Mouse (Mus musculus): Measurements from ENCODE around the gene Tnfrsf11a. TPM values are rescaled to one million over a fixed set of nuclear protein-coding genes. Genes with fewer than 3 reads are reported as not detected.

Gene Tnfrsf11a
- polyA plus RNA-seq, 1 experiment from 2014 or later, result 0.35 TPM

DNA sequence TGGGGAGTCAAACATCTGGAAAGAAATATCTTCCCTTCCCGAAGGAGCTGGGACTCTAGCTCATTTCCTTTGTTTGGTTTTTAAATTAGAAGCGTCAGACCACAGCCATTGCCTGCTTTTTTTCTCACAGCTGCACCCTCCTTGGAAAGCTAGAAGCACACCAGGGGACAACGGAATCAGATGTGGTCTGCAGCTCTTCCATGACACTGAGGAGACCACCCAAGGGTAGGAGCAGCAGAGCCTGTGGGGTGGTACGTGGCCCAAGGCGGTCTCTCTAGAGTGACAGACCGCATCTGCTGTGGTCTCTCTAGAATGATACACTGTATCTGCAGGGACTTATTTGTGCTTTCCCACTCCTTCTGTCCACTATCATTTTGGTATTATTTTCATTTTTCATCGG, 39.2 kb downstream of the Tnfrsf11a start:
- H3K36me3 ChIP-seq, result no peaks in the 10 kb centered on the region
- H3K9me3 ChIP-seq, result no peaks in the 10 kb centered on the region
- no peaks in the 10 kb centered on the region for H3K27me3 ChIP-seq (ENCODE audit: insufficient read depth, poor library complexity, severe bottlenecking)
- no peak overlapping the region for H3K4me3 ChIP-seq
- H3K27ac ChIP-seq, result no peak overlapping the region
- DNase-seq (ENCODE audit: low spot score), result no peak
- WGBS, result 70% methylated on average over 7 of the region's 7 CpGs
- H3K4me1 ChIP-seq, result peaks cover 6% of the 10 kb centered on the region; the same call in 1 of the 2 replicates

DNA sequence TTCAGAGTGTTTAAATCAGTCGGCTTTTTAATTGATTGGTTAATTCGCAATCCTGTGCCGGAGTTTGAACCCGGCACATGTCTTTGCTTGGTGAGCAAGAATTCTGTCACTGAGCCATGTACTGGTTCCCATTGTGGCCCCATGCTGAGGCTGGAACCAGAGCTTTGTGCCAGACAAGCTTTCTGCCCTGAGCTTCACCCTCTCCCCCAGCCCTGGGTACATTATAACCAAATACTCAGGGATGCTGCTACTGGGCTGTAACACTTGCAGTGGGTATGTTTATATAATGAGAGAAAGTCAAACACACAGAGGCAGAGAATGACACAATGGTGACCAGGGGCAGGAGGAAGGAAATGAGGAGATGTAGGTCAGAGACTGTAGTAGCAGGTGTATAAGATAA, 43.8 kb downstream of the Tnfrsf11a start:
- no peaks in the 10 kb centered on the region for H3K4me1 ChIP-seq
- no peak overlapping the region for H3K4me3 ChIP-seq
- DNase-seq (ENCODE audit: low spot score), result no peak
- 89% methylated on average over 4 of the region's 4 CpGs for WGBS
- H3K9me3 ChIP-seq, result no peaks in the 10 kb centered on the region
- H3K36me3 ChIP-seq, result no peaks in the 10 kb centered on the region
- H3K27ac ChIP-seq, result no peak overlapping the region
- H3K27me3 ChIP-seq (ENCODE audit: insufficient read depth, poor library complexity, severe bottlenecking), result no peaks in the 10 kb centered on the region

GRCm38 (mm10) chr1:105824980-105825379, 44.5 kb downstream of the Tnfrsf11a start:
- no peaks in the 10 kb centered on the region for H3K4me1 ChIP-seq
- no peaks in the 10 kb centered on the region for H3K9me3 ChIP-seq
- H3K4me3 ChIP-seq, result no peak overlapping the region
- H3K27ac ChIP-seq, result no peak overlapping the region
- H3K27me3 ChIP-seq (ENCODE audit: insufficient read depth, poor library complexity, severe bottlenecking), result no peaks in the 10 kb centered on the region
- DNase-seq (ENCODE audit: low spot score), result no peak
- H3K36me3 ChIP-seq, result no peaks in the 10 kb centered on the region
- WGBS, result 76% methylated on average over 4 of the region's 4 CpGs

DNA sequence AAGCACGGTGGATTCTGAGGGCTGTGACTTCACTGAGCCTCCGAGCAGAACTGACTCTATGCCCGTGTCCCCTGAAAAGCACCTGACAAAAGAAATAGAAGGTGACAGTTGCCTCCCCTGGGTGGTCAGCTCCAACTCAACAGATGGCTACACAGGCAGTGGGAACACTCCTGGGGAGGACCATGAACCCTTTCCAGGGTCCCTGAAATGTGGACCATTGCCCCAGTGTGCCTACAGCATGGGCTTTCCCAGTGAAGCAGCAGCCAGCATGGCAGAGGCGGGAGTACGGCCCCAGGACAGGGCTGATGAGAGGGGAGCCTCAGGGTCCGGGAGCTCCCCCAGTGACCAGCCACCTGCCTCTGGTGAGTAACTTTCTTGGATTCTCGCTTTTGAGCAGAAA, 46.9 kb downstream of the Tnfrsf11a start:
- no peaks in the 10 kb centered on the region for H3K9me3 ChIP-seq
- no peak overlapping the region for H3K27ac ChIP-seq
- 77% methylated on average over 7 of the region's 7 CpGs for WGBS
- no peak overlapping the region for H3K4me3 ChIP-seq
- H3K4me1 ChIP-seq, result no peaks in the 10 kb centered on the region
- no peaks in the 10 kb centered on the region for H3K27me3 ChIP-seq (ENCODE audit: insufficient read depth, poor library complexity, severe bottlenecking)
- no peak for DNase-seq (ENCODE audit: low spot score)
- H3K36me3 ChIP-seq, result no peaks in the 10 kb centered on the region

DNA sequence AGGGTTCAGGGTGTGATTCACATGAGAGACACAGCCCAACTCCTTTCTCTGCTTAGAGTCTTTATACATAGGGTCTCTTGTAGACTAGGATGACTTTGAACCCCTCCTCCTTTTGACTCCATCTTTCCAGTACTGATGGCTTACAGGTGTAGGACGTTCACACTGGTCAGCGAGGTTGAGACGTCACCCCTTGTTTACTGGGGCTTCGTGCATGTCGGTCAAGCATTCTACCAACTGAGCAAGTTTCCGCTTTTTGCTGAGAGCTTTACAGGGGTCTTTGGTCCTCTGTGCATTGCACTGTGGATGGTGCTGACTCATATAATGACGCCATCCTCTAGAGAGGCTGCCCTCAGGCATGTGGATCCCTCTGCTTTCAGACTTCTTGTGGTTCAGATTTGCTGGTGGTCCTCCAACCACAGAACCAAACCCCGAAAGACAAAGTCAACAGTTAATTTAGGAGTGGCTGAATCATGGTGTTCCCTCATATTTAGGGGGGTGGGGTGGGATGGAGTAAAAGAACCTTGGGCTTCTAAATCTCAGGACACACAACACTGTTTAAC, 47.3 kb downstream of the Tnfrsf11a start:
- Histone ChIP-seq H3K27me3 (ENCODE audit: insufficient read depth, poor library complexity, severe bottlenecking) (no peaks in the 10 kb centered on the region), H3K9me3 (no peaks in the 10 kb centered on the region), H3K27ac (no peak overlapping the region), H3K36me3 (no peaks in the 10 kb centered on the region), H3K4me3 (no peak overlapping the region), H3K4me1 (no peaks in the 10 kb centered on the region)
- 83% methylated on average over 8 of the region's 8 CpGs for WGBS
- DNase-seq (ENCODE audit: low spot score), result no peak

- DNase-seq (ENCODE audit: low spot score), result peak; percentile 31
- WGBS, result 72% methylated on average over 5 of the region's 5 CpGs
- no peak overlapping the region for H3K27ac ChIP-seq
- no peaks in the 10 kb centered on the region for H3K27me3 ChIP-seq (ENCODE audit: insufficient read depth, poor library complexity, severe bottlenecking)
- H3K36me3 ChIP-seq, result no peaks in the 10 kb centered on the region
- no peaks in the 10 kb centered on the region for H3K9me3 ChIP-seq
- no peak overlapping the region for H3K4me3 ChIP-seq
- no peaks in the 10 kb centered on the region for H3K4me1 ChIP-seq
Measured at GRCm38 (mm10) chr1:105829171-105829570, 48.7 kb downstream of the Tnfrsf11a start.

DNA sequence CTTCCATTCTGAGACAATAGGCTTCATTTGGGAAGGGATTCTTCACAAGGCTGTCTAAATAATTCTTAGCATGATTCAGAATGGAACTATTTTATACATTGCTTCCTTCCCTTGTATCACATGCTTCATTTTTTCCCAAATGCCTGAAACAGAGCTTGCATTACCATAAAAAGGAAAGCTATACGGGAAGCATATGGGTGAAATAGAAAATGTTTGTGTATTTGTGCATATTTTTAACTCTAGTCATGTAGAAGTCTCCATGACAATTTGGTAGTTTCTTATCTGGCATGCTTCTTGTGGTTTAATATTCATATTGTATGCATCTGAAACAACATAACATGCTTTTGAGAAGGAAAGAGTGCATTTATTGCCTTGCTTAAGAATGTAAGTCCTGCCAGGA, 52.3 kb downstream of the Tnfrsf11a start:
- Histone ChIP-seq H3K36me3 (no peaks in the 10 kb centered on the region), H3K27ac (no peak overlapping the region), H3K27me3 (ENCODE audit: insufficient read depth, poor library complexity, severe bottlenecking) (no peaks in the 10 kb centered on the region), H3K4me3 (no peak overlapping the region), H3K9me3 (no peaks in the 10 kb centered on the region), H3K4me1 (no peaks in the 10 kb centered on the region)
- 86% methylated on average over 1 of the region's 1 CpGs for WGBS
- DNase-seq (ENCODE audit: low spot score), result no peak

GRCm38 (mm10) chr1:105842950-105843349, 62.4 kb downstream of the Tnfrsf11a start:
- DNase-seq (ENCODE audit: low spot score), result no peak
- Histone ChIP-seq H3K9me3 (no peaks in the 10 kb centered on the region), H3K27ac (no peak overlapping the region), H3K36me3 (no peaks in the 10 kb centered on the region), H3K4me3 (peak overlapping the region; percentile 53), H3K4me1 (peaks cover 17% of the 10 kb centered on the region), H3K27me3 (ENCODE audit: insufficient read depth, poor library complexity, severe bottlenecking) (peaks cover 27% of the 10 kb centered on the region)
- 19% methylated on average over 10 of the region's 10 CpGs for WGBS

- DNase-seq (ENCODE audit: low spot score), result peak; percentile 63
Measured at GRCm38 (mm10) chr1:105843386-105843785, 62.9 kb downstream of the Tnfrsf11a start.

DNA sequence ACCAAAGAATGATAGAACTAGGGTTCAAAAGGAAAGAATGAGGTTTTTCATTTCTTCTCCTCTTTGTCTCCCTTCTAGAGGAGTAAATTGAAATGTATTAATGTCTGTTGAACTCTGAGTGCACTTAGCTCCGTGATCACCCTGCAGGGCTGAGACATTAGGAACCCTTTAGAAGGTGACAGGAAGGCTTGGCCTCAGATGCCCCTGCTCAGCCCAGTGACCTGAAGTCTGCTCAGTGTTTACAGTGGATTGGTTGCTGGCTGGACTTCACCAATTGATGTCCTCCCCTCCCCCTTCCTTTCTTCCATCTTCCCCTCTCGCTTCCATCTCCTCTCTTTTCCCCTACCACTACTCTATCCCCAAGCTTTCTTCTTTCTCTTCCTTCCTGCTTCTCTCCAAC, 63.3 kb downstream of the Tnfrsf11a start:
- H3K27me3 ChIP-seq (ENCODE audit: insufficient read depth, poor library complexity, severe bottlenecking), result peaks cover 27% of the 10 kb centered on the region
- H3K36me3 ChIP-seq, result no peaks in the 10 kb centered on the region
- H3K27ac ChIP-seq, result no peak overlapping the region
- H3K9me3 ChIP-seq, result no peaks in the 10 kb centered on the region
- peak overlapping the region; percentile 53 for H3K4me3 ChIP-seq
- H3K4me1 ChIP-seq, result peaks cover 17% of the 10 kb centered on the region
- 7% methylated on average over 2 of the region's 2 CpGs for WGBS
- DNase-seq (ENCODE audit: low spot score), result peak; percentile 42

More at GRCm38 (mm10) chr1:105843386-105843785, 62.9 kb downstream of the Tnfrsf11a start:
- Histone ChIP-seq H3K4me3 (peak overlapping the region; percentile 53), H3K27ac (no peak overlapping the region), H3K4me1 (peaks cover 17% of the 10 kb centered on the region), H3K9me3 (no peaks in the 10 kb centered on the region), H3K27me3 (ENCODE audit: insufficient read depth, poor library complexity, severe bottlenecking) (peaks cover 27% of the 10 kb centered on the region), H3K36me3 (no peaks in the 10 kb centered on the region)
- 2% methylated on average over 12 of the region's 12 CpGs for WGBS

GRCm38 (mm10) chr1:105844341-105845006, 64.0 kb downstream of the Tnfrsf11a start:
- Histone ChIP-seq H3K27ac (0 out of 2 replicates have a peak overlapping the region, but pooled peaks have one; percentile 44), H3K36me3 (no peaks in the 10 kb centered on the region), H3K9me3 (no peaks in the 10 kb centered on the region), H3K27me3 (ENCODE audit: insufficient read depth, poor library complexity, severe bottlenecking) (peaks cover 27% of the 10 kb centered on the region), H3K4me1 (peaks cover 17% of the 10 kb centered on the region), H3K4me3 (peak overlapping the region; percentile 53)
- peak; percentile 68 for DNase-seq (ENCODE audit: low spot score)
- 13% methylated on average over 28 of the region's 28 CpGs for WGBS

DNA sequence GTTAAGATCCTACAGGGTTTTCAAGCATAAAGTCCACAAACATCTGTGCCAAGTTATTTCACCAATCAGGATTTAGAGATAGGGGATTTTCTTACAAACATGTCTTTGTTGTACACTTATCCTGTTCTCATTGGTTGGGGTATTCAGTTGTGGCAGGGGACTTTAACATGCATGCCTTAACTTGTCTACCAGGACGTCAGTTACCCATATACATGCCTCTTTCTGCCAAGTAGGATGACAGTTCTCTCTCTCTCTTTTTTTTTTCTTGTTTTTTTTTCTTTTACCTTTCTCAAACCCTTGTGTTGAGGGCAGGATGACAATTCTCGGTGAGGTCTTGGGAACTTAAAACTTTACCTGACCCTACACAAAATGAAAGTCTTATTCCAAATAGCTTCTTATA, 65.9 kb downstream of the Tnfrsf11a start:
- Histone ChIP-seq H3K4me3 (no peak overlapping the region), H3K4me1 (peaks cover 17% of the 10 kb centered on the region), H3K9me3 (no peaks in the 10 kb centered on the region), H3K27ac (no peak overlapping the region), H3K27me3 (ENCODE audit: insufficient read depth, poor library complexity, severe bottlenecking) (peaks cover 27% of the 10 kb centered on the region), H3K36me3 (no peaks in the 10 kb centered on the region)
- peak; percentile 1 for DNase-seq (ENCODE audit: low spot score)
- 82% methylated on average over 2 of the region's 2 CpGs for WGBS

- no peak for DNase-seq (ENCODE audit: low spot score)
- WGBS, result 83% methylated on average over 8 of the region's 8 CpGs
- Histone ChIP-seq H3K9me3 (no peaks in the 10 kb centered on the region), H3K4me1 (peaks cover 8% of the 10 kb centered on the region), H3K4me3 (no peak overlapping the region), H3K27me3 (ENCODE audit: insufficient read depth, poor library complexity, severe bottlenecking) (peaks cover 17% of the 10 kb centered on the region), H3K36me3 (no peaks in the 10 kb centered on the region), H3K27ac (no peak overlapping the region)
Measured at GRCm38 (mm10) chr1:105848806-105849205, 68.3 kb downstream of the Tnfrsf11a start.
